Comparison of ENCODE assay signal across 8 mouse cellular contexts in genomic region chr5:139825947-139826346, GRCm38 (mm10). TPM values are rescaled to one million over a fixed set of nuclear protein-coding genes. Genes with fewer than 3 reads are reported as not detected.
A peak's percentile ranks its signal among the peaks of the same experiment; 100 is the strongest.
DNase-seq lines count a peak whose midpoint lies in the region; ATAC-seq and TF ChIP-seq lines count a peak whose summit lies in the region.

No protein-coding gene starts in this region.

- peak; percentile 26 for ATAC-seq in forebrain, embryonic 13.5 days
- 0 out of 2 replicates have a peak, but pooled peaks have one; percentile 7 for ATAC-seq in liver, embryonic 13.5 days (ENCODE audit: low read depth)

- DNase-seq in gastrocnemius, adult 2 months = no peak
- DNase-seq in gastrocnemius, adult 18-20 months (ENCODE audit: low spot score) = no peak
- peak; percentile 21 for DNase-seq in 3T3-L1 (ENCODE audit: low read depth, low spot score)
- DNase-seq in liver, embryonic 13.5 days = no peak
- DNase-seq in yolk sac, embryonic 10.5 days (ENCODE audit: low spot score) = no peak
- DNase-seq in layer of hippocampus, adult 11-12 months (ENCODE audit: low spot score) = no peak
- no peak for DNase-seq in cerebellum, adult 9-10 months

- WGBS in forebrain, embryonic 13.5 days = 45% methylated on average over 11 of the region's 11 CpGs
- 31% methylated on average over 11 of the region's 11 CpGs for WGBS in liver, embryonic 13.5 days (ENCODE audit: insufficient replicate concordance)

- intact Hi-C loops in gastrocnemius, adult 2 months (cut with DNase I) = loop anchor here (2.0 kb wide), 1 partner anchor 51 kb away; the partner anchor contains the start of gene Ints1

- H3K27ac ChIP-seq in gastrocnemius, adult 2 months = peak overlapping the region; percentile 94
- H3K27ac ChIP-seq in forebrain, embryonic 13.5 days = peak overlapping the region; percentile 76; the same call in 1 of the 2 replicates
- peak overlapping the region; percentile 82 for H3K27ac ChIP-seq in liver, embryonic 13.5 days

- H3K36me3 ChIP-seq in forebrain, embryonic 13.5 days (ENCODE audit: poor library complexity, severe bottlenecking) = peaks cover 29% of the 10 kb centered on the region
- H3K36me3 ChIP-seq in liver, embryonic 13.5 days = peaks cover 38% of the 10 kb centered on the region

- H3K4me1 ChIP-seq in forebrain, embryonic 13.5 days = peaks cover 12% of the 10 kb centered on the region
- peaks cover 36% of the 10 kb centered on the region for H3K4me1 ChIP-seq in liver, embryonic 13.5 days (replicated peaks)

- H3K4me3 ChIP-seq in gastrocnemius, adult 2 months = peak overlapping the region; percentile 84
- H3K4me3 ChIP-seq in forebrain, embryonic 13.5 days = peak overlapping the region; percentile 88
- H3K4me3 ChIP-seq in liver, embryonic 13.5 days (replicated peaks) = peak overlapping the region; percentile 87

- H3K4me2 ChIP-seq in forebrain, embryonic 13.5 days = peak overlapping the region; percentile 95
- H3K4me2 ChIP-seq in liver, embryonic 13.5 days = peak overlapping the region; percentile 97

- peak overlapping the region; percentile 84 for H3K9ac ChIP-seq in forebrain, embryonic 13.5 days
- peak overlapping the region; percentile 84 for H3K9ac ChIP-seq in liver, embryonic 13.5 days

- H3K27me3 ChIP-seq in forebrain, embryonic 13.5 days = no peaks in the 10 kb centered on the region
- H3K27me3 ChIP-seq in liver, embryonic 13.5 days = no peaks in the 10 kb centered on the region

- no peak for TF ChIP-seq CTCF in gastrocnemius, adult 2 months (IDR thresholded peaks at IDR 0.05)

- no peaks in the 10 kb centered on the region for H3K9me3 ChIP-seq in forebrain, embryonic 13.5 days (replicated peaks)
- H3K9me3 ChIP-seq in liver, embryonic 13.5 days (replicated peaks) = no peaks in the 10 kb centered on the region

RNA-seq across cellular contexts. Expression of gene Gm26938, which starts 0.3 kb away (rescaled TPM):
- total RNA-seq in gastrocnemius, adult 2 months (2021) = not detected
- not detected for total RNA-seq in gastrocnemius, adult 18-20 months (2021)
- not detected in 2 replicates for polyA plus RNA-seq in forebrain, embryonic 13.5 days (2015; fragmentation: Nextera tagmentation; extraction: Ambion mirVana)
- polyA plus RNA-seq in liver, embryonic 13.5 days (2015; fragmentation: Nextera tagmentation; extraction: Ambion mirVana) = not detected in 2 replicates

RNA-seq across cellular contexts. Expression of gene Psmg3, which starts 0.7 kb away (rescaled TPM):
- total RNA-seq in gastrocnemius, adult 2 months (2021) = 10 to 100 TPM in 1 of 2 experiments, 1 to 10 TPM in 1; 7.7 to 10.6 TPM
- total RNA-seq in gastrocnemius, adult 18-20 months (2021) = 10 to 100 TPM in 1 of 2 experiments, 1 to 10 TPM in 1; 7.8 to 10.6 TPM
- polyA plus RNA-seq in forebrain, embryonic 13.5 days (2015; fragmentation: Nextera tagmentation; extraction: Ambion mirVana) = 85.5 and 88.5 TPM in 2 replicates
- 68.7 and 70.5 TPM in 2 replicates for polyA plus RNA-seq in liver, embryonic 13.5 days (2015; fragmentation: Nextera tagmentation; extraction: Ambion mirVana)

RNA-seq across cellular contexts. Expression of gene Tmem184a, which starts 6.2 kb away (rescaled TPM):
- under 1 TPM; 0.87 to 0.95 TPM for total RNA-seq in gastrocnemius, adult 2 months (2021)
- total RNA-seq in gastrocnemius, adult 18-20 months (2021) = under 1 TPM; 0.78 to 0.84 TPM
- polyA plus RNA-seq in forebrain, embryonic 13.5 days (2015; fragmentation: Nextera tagmentation; extraction: Ambion mirVana) = 0.05 and 0.20 TPM in 2 replicates
- polyA plus RNA-seq in liver, embryonic 13.5 days (2015; fragmentation: Nextera tagmentation; extraction: Ambion mirVana) = 0.68 and 0.89 TPM in 2 replicates

RNA-seq across cellular contexts. Expression of gene Mafk, which starts 34.6 kb away (rescaled TPM):
- total RNA-seq in gastrocnemius, adult 2 months (2021) = 10 to 100 TPM; 14.9 to 23.8 TPM
- total RNA-seq in gastrocnemius, adult 18-20 months (2021) = 10 to 100 TPM; 19.5 to 33.9 TPM
- polyA plus RNA-seq in forebrain, embryonic 13.5 days (2015; fragmentation: Nextera tagmentation; extraction: Ambion mirVana) = 14.0 and 14.3 TPM in 2 replicates
- 41.6 and 44.9 TPM in 2 replicates for polyA plus RNA-seq in liver, embryonic 13.5 days (2015; fragmentation: Nextera tagmentation; extraction: Ambion mirVana)

RNA-seq across cellular contexts. Expression of gene Ints1, which starts 50.5 kb away (rescaled TPM):
- total RNA-seq in gastrocnemius, adult 2 months (2021) = 10 to 100 TPM; 32.8 to 40.4 TPM
- total RNA-seq in gastrocnemius, adult 18-20 months (2021) = 10 to 100 TPM; 31.5 to 37.6 TPM
- polyA plus RNA-seq in forebrain, embryonic 13.5 days (2015; fragmentation: Nextera tagmentation; extraction: Ambion mirVana) = 23.5 and 27.6 TPM in 2 replicates
- polyA plus RNA-seq in liver, embryonic 13.5 days (2015; fragmentation: Nextera tagmentation; extraction: Ambion mirVana) = 12.7 and 13.8 TPM in 2 replicates
